Mouse (Mus musculus) lung, postnatal 25 days (tissue): ENCODE data around the gene Hist1h2ad.
A peak's percentile ranks its signal among the peaks of the same experiment; 100 is the strongest.
"Not testable (repeated sequence)": the region's sequence is repeated elsewhere in the genome, so short reads cannot be mapped to it uniquely, and the experiment has no call there.

Experiments
- DNase-seq: peaks from one replicate; pipeline ENCODE4 v3.0.0; 2022; ENCODE audit warnings: low spot score

Gene Hist1h2ad

GRCm38 (mm10) chr13:23585442-23586098 lies 11.4 kb downstream of the Hist1h2ad start:
- peak; percentile 93 for DNase-seq

- DNase-seq, result no peak
These were observed 12.1 kb downstream of the Hist1h2ad start for GRCm38 (mm10) chr13:23586099-23586939.

GRCm38 (mm10) chr13:23586940-23587225 lies 12.7 kb downstream of the Hist1h2ad start:
- DNase-seq, result no peak

GRCm38 (mm10) chr13:23591206-23591605 lies 17.0 kb downstream of the Hist1h2ad start:
- no peak for DNase-seq

GRCm38 (mm10) chr13:23591886-23592285 lies 17.7 kb downstream of the Hist1h2ad start:
- not testable (repeated sequence) for DNase-seq

GRCm38 (mm10) chr13:23592614-23593013 lies 18.4 kb downstream of the Hist1h2ad start:
- no peak for DNase-seq

GRCm38 (mm10) chr13:23593051-23593770 lies 19.0 kb downstream of the Hist1h2ad start:
- DNase-seq, result no peak

DNA sequence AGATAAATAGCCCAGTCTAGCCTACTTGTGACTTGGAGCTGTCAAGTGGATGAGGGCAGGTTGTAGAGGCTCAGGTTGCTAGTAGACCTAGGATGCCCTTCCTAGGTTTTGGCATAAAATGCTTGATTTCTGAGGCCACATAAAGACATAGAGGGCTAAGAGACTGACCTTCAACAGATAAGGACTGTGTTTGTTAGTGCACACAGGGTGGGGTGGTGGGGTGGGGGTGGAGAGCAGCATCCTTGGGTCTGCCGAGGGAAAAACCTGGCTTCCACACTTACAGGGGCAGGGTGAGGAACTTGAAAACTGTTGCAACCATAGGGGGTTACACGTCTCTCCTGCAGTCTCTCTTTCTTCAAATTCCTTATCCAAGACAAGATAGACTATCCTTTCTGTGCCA lies 21.0 kb downstream of the Hist1h2ad start:
- DNase-seq, result no peak

DNA sequence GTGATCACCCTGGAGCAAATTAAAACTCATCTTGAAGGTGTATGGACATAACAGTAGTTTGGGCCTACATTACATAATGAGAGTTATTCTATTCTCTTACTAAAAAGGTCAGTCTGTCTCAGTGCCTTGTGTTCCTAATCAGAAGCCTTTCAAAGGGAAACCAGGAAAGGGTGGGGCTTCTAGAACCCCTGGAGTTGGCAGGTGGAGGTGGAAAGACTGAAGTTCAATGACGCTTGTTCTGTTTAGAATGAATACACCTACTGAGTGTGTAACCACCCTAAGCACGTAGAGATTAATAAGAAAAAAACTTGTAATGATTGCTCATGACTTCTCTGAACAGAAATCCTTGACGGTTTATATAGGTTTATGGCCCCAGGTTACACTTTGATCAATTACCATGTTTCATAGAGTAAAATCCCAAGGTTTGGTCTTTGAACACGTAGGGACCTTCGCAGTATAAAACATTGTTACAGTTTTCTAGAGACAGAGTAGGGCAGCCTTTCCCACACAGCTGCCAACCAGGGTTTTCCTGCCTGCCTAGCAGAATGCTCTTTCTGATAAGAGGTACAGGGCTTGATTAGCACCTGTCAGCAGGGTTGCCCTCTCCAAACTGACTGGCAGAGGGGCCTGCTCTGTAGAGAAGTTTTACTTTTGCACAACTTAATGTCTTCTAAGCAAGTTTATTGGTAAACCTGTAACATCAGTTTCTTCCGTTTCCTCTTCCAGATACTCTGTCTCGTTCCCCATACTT lies 21.6 kb downstream of the Hist1h2ad start:
- DNase-seq, result no peak

GRCm38 (mm10) chr13:23597957-23598356 lies 23.8 kb downstream of the Hist1h2ad start:
- peak; percentile 84 for DNase-seq

- peak; percentile 75 for DNase-seq
These were observed 29.1 kb downstream of the Hist1h2ad start for GRCm38 (mm10) chr13:23603182-23603699.

- no peak for DNase-seq
These were observed 30.3 kb downstream of the Hist1h2ad start for GRCm38 (mm10) chr13:23604452-23604851.

GRCm38 (mm10) chr13:23605052-23605451 lies 30.9 kb downstream of the Hist1h2ad start:
- no peak for DNase-seq

GRCm38 (mm10) chr13:23609209-23609608 lies 35.0 kb downstream of the Hist1h2ad start:
- no peak for DNase-seq

GRCm38 (mm10) chr13:23609844-23610243 lies 35.7 kb downstream of the Hist1h2ad start:
- DNase-seq, result no peak

- no peak for DNase-seq
These were observed 36.2 kb downstream of the Hist1h2ad start for GRCm38 (mm10) chr13:23610393-23610792.

DNA sequence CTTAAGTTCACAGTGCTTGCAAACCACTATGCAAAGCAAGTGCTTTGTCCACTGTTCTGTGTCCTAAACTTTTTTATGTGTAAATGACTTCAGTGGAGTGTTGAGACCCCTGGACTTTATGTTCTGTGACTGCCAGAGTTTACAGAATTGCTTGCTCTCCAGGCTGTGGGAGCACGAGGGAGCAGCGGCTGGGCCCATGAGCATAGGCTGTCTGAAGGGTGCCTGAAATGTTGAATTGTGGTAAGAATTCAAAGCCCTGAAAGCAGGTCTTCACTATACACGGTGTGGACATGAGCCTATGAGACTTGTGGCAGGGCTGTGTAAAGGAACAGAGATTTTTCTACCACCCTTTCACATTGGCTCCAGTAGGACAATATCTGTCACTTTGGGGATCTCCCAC lies 37.5 kb downstream of the Hist1h2ad start:
- DNase-seq, result no peak

GRCm38 (mm10) chr13:23620056-23620732 lies 46.0 kb downstream of the Hist1h2ad start:
- DNase-seq, result no peak

GRCm38 (mm10) chr13:23620733-23621531 lies 46.8 kb downstream of the Hist1h2ad start, which contains the start of gene Hist1h2be:
Hist1h2be (minus strand) TSS chr13:23621124.
- DNase-seq, result peak; percentile 92

- peak; percentile 84 for DNase-seq
These were observed 47.5 kb downstream of the Hist1h2ad start for GRCm38 (mm10) chr13:23621532-23622174.
